Mouse (Mus musculus) MEL (cell line): ENCODE measurements around the gene Map3k3. TPM values are rescaled to one million over a fixed set of nuclear protein-coding genes. Genes with fewer than 3 reads are reported as not detected.
A peak's percentile ranks its signal among the peaks of the same experiment; 100 is the strongest.
"Not testable (repeated sequence)": the region's sequence is repeated elsewhere in the genome, so short reads cannot be mapped to it uniquely, and the experiment has no call there.

ENCODE experiments used
- DNase-seq: peaks from one replicate; pipeline ENCODE4 v3.0.0; 2011; ENCODE audit warnings: low read depth, low spot score
- H3K27ac ChIP-seq: 2 replicates; pipeline ENCODE4 v1.5.1; 2012; ENCODE audit warnings: low read depth, mild to moderate bottlenecking, control low read depth, low read length, moderate library complexity; ENCODE audit not compliant: control insufficient read depth
- H3K27me3 ChIP-seq, 2 experiments: fragments of 150-350 bp in 1 of 2; sonication (generic) in 1 of 2; 2 replicates each; pipeline ENCODE4 v1.6.1; 2012; ENCODE audit warnings: low read length in 2 of 2, mild to moderate bottlenecking in 2 of 2, improper control_type of control experiment in 1 of 2, moderate library complexity in 1 of 2; ENCODE audit not compliant: insufficient read depth in 2 of 2, control insufficient read depth in 1 of 2
- H3K36me3 ChIP-seq, 2 experiments: 2 replicates each; pipeline ENCODE4 v1.6.1; 2012 to 2014; ENCODE audit warnings: low read length in 2 of 2, improper control_type of control experiment in 1 of 2, inconsistent platforms in 1 of 2, mild to moderate bottlenecking in 1 of 2; ENCODE audit not compliant: insufficient read depth in 2 of 2, control insufficient read depth in 1 of 2
- H3K4me1 ChIP-seq, 2 experiments: fragments of 150-350 bp in 1 of 2; sonication (generic) in 1 of 2; 2 replicates each; pipeline ENCODE4 v1.6.1; 2012; ENCODE audit warnings: low read length in 2 of 2, improper control_type of control experiment in 1 of 2, mild to moderate bottlenecking in 1 of 2; ENCODE audit not compliant: insufficient read depth in 2 of 2, control insufficient read depth in 1 of 2
- H3K4me3 ChIP-seq, 2 experiments: fragments of 150-350 bp in 1 of 2; sonication (generic) in 1 of 2; 2 replicates each; pipeline ENCODE4 v1.5.1; 2012; ENCODE audit warnings: low read depth in 2 of 2, low read length in 2 of 2, mild to moderate bottlenecking in 2 of 2, moderate library complexity in 2 of 2, control low read depth in 1 of 2, improper control_type of control experiment in 1 of 2; ENCODE audit not compliant: control insufficient read depth in 1 of 2, insufficient read depth in 1 of 2
- H3K79me2 ChIP-seq: 2 replicates; pipeline ENCODE4 v1.6.1; 2012; ENCODE audit warnings: mild to moderate bottlenecking, low read length, moderate library complexity; ENCODE audit not compliant: control insufficient read depth, poor library complexity, insufficient read depth
- H3K9ac ChIP-seq: 2 replicates; pipeline ENCODE4 v1.6.1; 2012; ENCODE audit warnings: low read depth, mild to moderate bottlenecking, control low read depth, low read length, moderate library complexity; ENCODE audit not compliant: control insufficient read depth, poor library complexity, severe bottlenecking
- H3K9me3 ChIP-seq: fragments of 150-350 bp; sonication (generic); replicated peaks from 2 replicates; pipeline ENCODE4 v1.6.1; 2012; ENCODE audit warnings: mild to moderate bottlenecking, low read length, improper control_type of control experiment, moderate library complexity; ENCODE audit not compliant: insufficient read depth
- BHLHE40 ChIP-seq: IDR thresholded peaks from 2 replicates; pipeline ENCODE4 v1.6.1; 2012; ENCODE audit warnings: low read depth, mild to moderate bottlenecking, inconsistent platforms, low read length, improper control_type of control experiment, borderline replicate concordance
- E2F4 ChIP-seq: IDR thresholded peaks from 2 replicates; pipeline ENCODE4 v1.6.1; 2011; ENCODE audit warnings: low read depth, low read length, improper control_type of control experiment, borderline replicate concordance
- ELF1 ChIP-seq: IDR thresholded peaks from 2 replicates; pipeline ENCODE4 v1.6.1; 2014; ENCODE audit warnings: low read depth, mild to moderate bottlenecking, inconsistent platforms, low read length, improper control_type of control experiment, moderate library complexity
- EP300 ChIP-seq, 2 experiments: IDR thresholded peaks; 2 replicates each; pipeline ENCODE4 v1.6.1; 2011; ENCODE audit warnings: improper control_type of control experiment in 2 of 2, low read length in 2 of 2, low read depth in 1 of 2, mild to moderate bottlenecking in 1 of 2
- ETS1 ChIP-seq: IDR thresholded peaks from 2 replicates; pipeline ENCODE4 v1.6.1; 2012; ENCODE audit warnings: low read depth, mild to moderate bottlenecking, inconsistent platforms, low read length, improper control_type of control experiment, moderate library complexity
- GATA1 ChIP-seq: IDR thresholded peaks from 2 replicates; pipeline ENCODE4 v1.6.1; 2011; ENCODE audit warnings: low read depth, low read length, improper control_type of control experiment
- HCFC1 ChIP-seq: IDR thresholded peaks from 2 replicates; pipeline ENCODE4 v1.6.1; 2012; ENCODE audit warnings: low read depth, mild to moderate bottlenecking, inconsistent platforms, low read length, improper control_type of control experiment, moderate library complexity
- KAT2A ChIP-seq: conservative IDR thresholded peaks from 2 replicates; pipeline ENCODE4 v1.6.1; 2012; ENCODE audit warnings: low read depth, low read length, improper control_type of control experiment, inconsistent platforms
- MAZ ChIP-seq: IDR thresholded peaks from 2 replicates; pipeline ENCODE4 v1.6.1; 2012; ENCODE audit warnings: low read depth, mild to moderate bottlenecking, inconsistent platforms, low read length, improper control_type of control experiment
- MEF2A ChIP-seq: IDR thresholded peaks from 2 replicates; pipeline ENCODE4 v1.6.1; 2014; ENCODE audit warnings: low read depth, mild to moderate bottlenecking, inconsistent platforms, low read length, improper control_type of control experiment; ENCODE audit not compliant: poor library complexity, insufficient replicate concordance, severe bottlenecking; ENCODE audit errors: extremely low read depth
- NELFE ChIP-seq: IDR thresholded peaks from 2 replicates; pipeline ENCODE4 v1.6.1; 2011; ENCODE audit warnings: low read depth, low read length, improper control_type of control experiment
- NRF1 ChIP-seq: IDR thresholded peaks from 2 replicates; pipeline ENCODE4 v1.6.1; 2014; ENCODE audit warnings: low read depth, mild to moderate bottlenecking, inconsistent platforms, low read length, improper control_type of control experiment, moderate library complexity; ENCODE audit not compliant: poor library complexity, insufficient read depth, severe bottlenecking
- POLR2A ChIP-seq, 2 experiments: IDR thresholded peaks; 2 replicates each; pipeline ENCODE4 v1.6.1; 2011 to 2012; ENCODE audit warnings: low read length in 2 of 2, mild to moderate bottlenecking in 2 of 2, control low read depth in 1 of 2, improper control_type of control experiment in 1 of 2, low read depth in 1 of 2, moderate library complexity in 1 of 2; ENCODE audit not compliant: control insufficient read depth in 1 of 2, insufficient read depth in 1 of 2, poor library complexity in 1 of 2
- POLR2AphosphoS2 ChIP-seq: IDR thresholded peaks from 2 replicates; pipeline ENCODE4 v1.6.1; 2011; ENCODE audit warnings: low read length, improper control_type of control experiment
- TCF12 ChIP-seq: IDR thresholded peaks from 2 replicates; pipeline ENCODE4 v1.6.1; 2014; ENCODE audit warnings: low read depth, mild to moderate bottlenecking, inconsistent platforms, low read length, improper control_type of control experiment, moderate library complexity
- ZC3H11A ChIP-seq: IDR thresholded peaks from 2 replicates; pipeline ENCODE4 v1.6.1; 2012; ENCODE audit warnings: low read depth, mild to moderate bottlenecking, inconsistent platforms, low read length, improper control_type of control experiment
- polyA plus RNA-seq, 2 experiments: library from polyadenylated mRNA; stranded (reverse) in 1 of 2; unstranded in 1 of 2; fragments of >175 nt in 1 of 2; fragments of >200 nt in 1 of 2; gene quantifications; 2 replicates each; pipeline versions ENCODE4 v1.2.1 to v1.2.4; 2012; ENCODE audit warnings: low replicate concordance in 2 of 2, low read depth in 1 of 2; ENCODE audit not compliant: insufficient read length in 2 of 2, insufficient read depth in 1 of 2, missing spikeins in 1 of 2
- total RNA-seq: library from RNA; depleted of rRNA; stranded (reverse); fragments of 300-350 nt; gene quantifications from 2 replicates; pipeline ENCODE4 v1.2.3, GENCODE M21; 2012

Map3k3 gene
- total and polyA plus RNA-seq, 3 experiments: 10.5 to 14.3 TPM; not detected in 1

GRCm38 (mm10) chr11:106195341-106195740, 110.9 kb downstream of the Map3k3 start:
- no peak overlapping the region for H3K27ac ChIP-seq
- H3K9ac ChIP-seq: no peak overlapping the region

GRCm38 (mm10) chr11:106198277-106198676, 113.9 kb downstream of the Map3k3 start:
- Histone ChIP-seq H3K9me3 (no peaks in the 10 kb centered on the region), H3K79me2 (peaks cover 2% of the 10 kb centered on the region; the same call in 1 of the 2 replicates), H3K27ac (peak overlapping the region; percentile 6; the same call in 1 of the 2 replicates), H3K4me3 (no peak overlapping the region), H3K9ac (no peak overlapping the region), H3K4me1 (peaks cover 32 to 37% of the 10 kb centered on the region in 2 experiments), H3K27me3 (no peaks in the 10 kb centered on the region), H3K36me3 (peaks cover 17 to 49% of the 10 kb centered on the region in 2 experiments)
- TF ChIP-seq GATA1 (peak; percentile 50; the same call in 1 of the 2 replicates), KAT2A (no peak), MEF2A (no peak), ETS1 (0 out of 2 replicates have a peak, but pooled peaks have one; percentile 0), ELF1 (0 out of 2 replicates have a peak, but pooled peaks have one; percentile 52), POLR2AphosphoS2 (peak; percentile 44), EP300 (IDR thresholded peaks at IDR 0.05; ENCODE audit: low read depth in 1 of 2, low read length in 2 of 2) (peak in 1 of 2 experiments; percentile 50; a peak in 1 of 4 replicates), TCF12 (peak; percentile 16; the same call in 1 of the 2 replicates)
- peak; percentile 74 for DNase-seq

More at GRCm38 (mm10) chr11:106195341-106195740, 110.9 kb downstream of the Map3k3 start:
- no peak for TF ChIP-seq NELFE
- TF ChIP-seq GATA1: no peak
- no peak for TF ChIP-seq HCFC1
- no peak for TF ChIP-seq BHLHE40
- TF ChIP-seq ZC3H11A: no peak
- no peak for TF ChIP-seq POLR2A (IDR thresholded peaks at IDR 0.05; ENCODE audit: control insufficient read depth in 1 of 2, insufficient read depth in 1 of 2, low read depth in 1 of 2, low read length in 2 of 2, poor library complexity in 1 of 2)
- TF ChIP-seq NRF1: no peak
- TF ChIP-seq EP300 (IDR thresholded peaks at IDR 0.05; ENCODE audit: low read depth in 1 of 2, low read length in 2 of 2): no peak
- no peak for TF ChIP-seq KAT2A
- TF ChIP-seq MAZ: no peak
- TF ChIP-seq E2F4: no peak
- no peaks in the 10 kb centered on the region for H3K27me3 ChIP-seq
- no peak overlapping the region for H3K4me3 ChIP-seq
- peaks cover 12 to 32% of the 10 kb centered on the region in 2 experiments for H3K36me3 ChIP-seq
- DNase-seq: no peak
- peaks cover 16 to 22% of the 10 kb centered on the region in 2 experiments for H3K4me1 ChIP-seq
- peaks cover 2% of the 10 kb centered on the region; the same call in 1 of the 2 replicates for H3K79me2 ChIP-seq
- no peaks in the 10 kb centered on the region for H3K9me3 ChIP-seq

GRCm38 (mm10) chr11:106199997-106200396, 115.6 kb downstream of the Map3k3 start:
- H3K27ac ChIP-seq, H3K4me3 ChIP-seq, H3K79me2 ChIP-seq, H3K9ac ChIP-seq, H3K27me3 ChIP-seq, H3K9me3 ChIP-seq, DNase-seq: not testable (repeated sequence)
- Histone ChIP-seq H3K36me3 (peaks cover 24 to 47% of the 10 kb centered on the region in 2 experiments), H3K4me1 (peaks cover 32 to 35% of the 10 kb centered on the region in 2 experiments)
